Mouse (Mus musculus): ENCODE results near the gene Sh2b3.

DNA sequence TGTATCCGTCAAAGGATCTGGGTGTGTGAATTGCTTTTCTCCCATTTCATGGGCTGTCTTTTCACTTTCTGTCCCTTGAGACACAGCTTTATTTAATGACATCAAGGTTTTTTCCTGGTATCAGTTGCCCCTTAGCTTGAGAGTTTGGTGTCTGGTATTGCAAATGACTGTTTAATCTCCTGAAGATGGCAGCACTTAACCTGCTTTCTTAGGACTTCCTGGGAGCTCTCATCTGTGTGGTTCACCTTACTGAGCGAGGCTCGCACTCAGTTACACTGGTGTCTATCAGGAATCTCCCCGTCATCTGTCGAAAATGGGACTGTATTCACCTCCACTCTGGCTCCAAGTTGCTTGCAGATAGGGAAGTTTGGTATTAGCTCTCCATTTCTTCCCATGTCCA, 46.4 kb downstream of the Sh2b3 start:
- TF ChIP-seq CTCF (IDR thresholded peaks at IDR 0.05; ENCODE audit: low read depth) = no peak
- TF ChIP-seq EP300 (IDR thresholded peaks at IDR 0.05; ENCODE audit: low read depth) = no peak

Measured in liver, embryonic 14.5 days (tissue).